Mouse (Mus musculus): ENCODE data around the gene Gm20792. TPM values are rescaled to one million over a fixed set of nuclear protein-coding genes. Genes with fewer than 3 reads are reported as not detected.
"Not testable (repeated sequence)": the region's sequence is repeated elsewhere in the genome, so short reads cannot be mapped to it uniquely, and the experiment has no call there.

Gene Gm20792
- total RNA-seq (2021), result not detected

DNA sequence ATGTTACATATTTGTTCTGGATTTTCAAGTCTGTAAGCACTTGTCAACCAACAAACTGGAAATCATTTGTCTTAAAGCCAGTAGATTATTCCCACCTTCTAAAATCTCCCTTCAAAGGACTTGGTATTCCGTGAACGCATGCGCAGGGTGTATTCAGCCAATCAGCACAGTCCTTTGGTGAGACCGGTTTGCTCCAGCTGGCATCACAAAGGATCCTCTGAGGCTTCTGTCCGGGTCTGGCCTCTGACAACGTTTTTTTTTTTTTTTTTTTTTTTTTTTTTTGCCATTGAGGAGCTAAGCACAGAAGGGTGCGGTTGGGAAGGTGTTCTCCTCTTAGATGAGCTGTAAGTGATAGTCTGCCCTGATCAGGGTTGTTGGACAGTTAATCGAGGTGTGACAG is at the start of gene Gm20792:
TSS of gene Gm20792 (plus strand) at position 301 of the 400 bp plus-strand sequence.
- intact Hi-C loops (cut with DNase I); DNase-seq (ENCODE audit: extremely low spot score in 1 of 2, low spot score in 2 of 2): not testable (repeated sequence)

All from left cerebral cortex, postnatal 10 days (tissue).